Mouse (Mus musculus): ENCODE data around the gene Ovol2. TPM values are rescaled to one million over a fixed set of nuclear protein-coding genes. Genes with fewer than 3 reads are reported as not detected.

The Ovol2 gene
- polyA plus RNA-seq, 1 experiment: 0.97 TPM

DNA sequence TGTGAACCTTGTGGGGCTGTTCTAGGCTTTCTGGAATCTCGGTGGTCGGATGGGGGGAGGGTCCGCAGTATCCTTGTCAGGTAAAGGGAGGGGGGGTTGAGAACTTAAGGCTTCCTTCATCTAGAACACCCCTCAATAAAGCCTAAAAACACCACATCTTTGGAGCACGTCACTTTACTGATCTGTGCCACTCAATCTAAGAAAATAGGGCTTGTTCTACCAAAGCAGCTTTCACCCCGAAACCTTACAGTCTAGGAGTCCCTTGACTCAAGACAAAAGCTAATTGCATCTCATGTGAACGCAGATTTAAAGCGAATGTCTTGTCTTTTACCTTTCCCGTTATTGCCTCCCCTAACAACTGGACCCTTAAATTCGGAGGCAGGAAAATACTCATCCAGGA lies 540 bp upstream of the Ovol2 start:
- H3K4me3 ChIP-seq (replicated peaks; ENCODE audit: control insufficient read depth, low read depth, low read length): no peak overlapping the region
- 9% methylated on average over 9 of the region's 9 CpGs for WGBS
- TF ChIP-seq CTCF (IDR thresholded peaks at IDR 0.05; ENCODE audit: control insufficient read depth, insufficient read depth, low read length) (no peak), POLR2A (IDR thresholded peaks at IDR 0.05; ENCODE audit: borderline replicate concordance, control insufficient read depth, low read depth, low read length) (no peak)
- no peaks in the 10 kb centered on the region for H3K4me1 ChIP-seq (ENCODE audit: control insufficient read depth, insufficient read depth, low read length)
- no peak overlapping the region for H3K27ac ChIP-seq (ENCODE audit: control insufficient read depth, insufficient read depth, low read depth, low read length, poor library complexity)

DNA sequence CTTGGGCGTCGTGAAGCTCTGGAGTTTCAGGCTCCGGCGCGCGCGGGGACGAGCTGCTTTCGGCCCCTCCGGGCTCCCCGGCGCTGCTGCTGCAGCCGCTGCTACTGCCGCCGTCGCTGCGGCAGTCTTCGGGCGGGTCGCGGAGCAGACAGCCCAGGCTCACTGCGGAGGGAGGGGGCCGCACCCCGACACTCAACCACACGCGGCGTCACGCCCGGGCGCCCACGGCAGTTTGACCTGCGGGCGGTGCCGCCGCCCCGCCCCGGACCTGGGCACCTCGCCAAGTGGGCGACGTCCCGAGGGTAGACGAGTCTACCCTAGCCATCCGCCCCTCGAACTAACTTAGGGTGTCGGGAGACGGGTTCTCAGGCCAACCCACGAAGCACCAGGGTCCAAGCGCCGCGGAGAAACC lies 980 bp downstream of the Ovol2 start:
- H3K27ac ChIP-seq (ENCODE audit: control insufficient read depth, insufficient read depth, low read depth, low read length, poor library complexity): peak overlapping the region; percentile 31; the same call in 1 of the 2 replicates
- under 1% methylated on average over 50 of the region's 50 CpGs for WGBS
- H3K4me1 ChIP-seq (ENCODE audit: control insufficient read depth, insufficient read depth, low read length): no peaks in the 10 kb centered on the region
- H3K4me3 ChIP-seq (replicated peaks; ENCODE audit: control insufficient read depth, low read depth, low read length): no peak overlapping the region
- TF ChIP-seq POLR2A (IDR thresholded peaks at IDR 0.05; ENCODE audit: borderline replicate concordance, control insufficient read depth, low read depth, low read length): no peak
- no peak for TF ChIP-seq CTCF (IDR thresholded peaks at IDR 0.05; ENCODE audit: control insufficient read depth, insufficient read depth, low read length)

DNA sequence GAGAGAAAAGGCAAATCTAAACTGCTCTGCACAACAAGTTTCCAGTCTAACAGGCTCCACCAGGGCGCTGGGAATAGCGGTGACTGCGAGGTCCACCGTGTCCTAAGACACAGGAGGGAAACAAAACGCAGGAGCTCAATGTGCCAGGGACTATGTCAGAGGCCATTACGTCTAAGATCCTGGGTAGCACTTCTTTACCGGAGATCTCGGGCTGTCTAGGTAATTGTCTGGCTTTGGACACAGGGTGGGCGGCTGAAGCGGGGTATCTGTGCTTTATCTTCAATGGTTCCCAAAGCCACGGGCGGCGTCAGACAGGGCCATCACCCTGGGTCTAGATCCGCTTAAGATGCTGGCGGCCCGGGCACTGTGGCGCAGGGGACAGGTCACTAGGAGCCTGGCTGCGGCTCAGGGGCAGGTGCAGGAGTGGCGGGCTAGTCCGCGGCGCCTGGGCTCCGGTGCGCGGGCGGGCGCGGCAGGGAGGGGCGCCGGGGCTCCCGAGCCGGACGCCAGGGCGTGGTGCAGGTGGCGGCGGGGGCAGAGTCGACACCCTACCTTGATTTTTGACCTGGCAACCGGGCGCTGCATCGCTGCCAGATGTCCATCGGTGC lies 1.5 kb downstream of the Ovol2 start:
- no peak overlapping the region for H3K27ac ChIP-seq (ENCODE audit: control insufficient read depth, insufficient read depth, low read depth, low read length, poor library complexity)
- H3K4me1 ChIP-seq (ENCODE audit: control insufficient read depth, insufficient read depth, low read length): no peaks in the 10 kb centered on the region
- TF ChIP-seq CTCF (IDR thresholded peaks at IDR 0.05; ENCODE audit: control insufficient read depth, insufficient read depth, low read length) (no peak), POLR2A (IDR thresholded peaks at IDR 0.05; ENCODE audit: borderline replicate concordance, control insufficient read depth, low read depth, low read length) (no peak)
- H3K4me3 ChIP-seq (replicated peaks; ENCODE audit: control insufficient read depth, low read depth, low read length): no peak overlapping the region
- WGBS: 1% methylated on average over 39 of the region's 41 CpGs

GRCm38 (mm10) chr2:144329937-144330336 lies 2.0 kb downstream of the Ovol2 start:
- H3K4me1 ChIP-seq (ENCODE audit: control insufficient read depth, insufficient read depth, low read length): no peaks in the 10 kb centered on the region
- 9% methylated on average over 10 of the region's 10 CpGs for WGBS
- TF ChIP-seq CTCF (IDR thresholded peaks at IDR 0.05; ENCODE audit: control insufficient read depth, insufficient read depth, low read length) (no peak), POLR2A (IDR thresholded peaks at IDR 0.05; ENCODE audit: borderline replicate concordance, control insufficient read depth, low read depth, low read length) (no peak)

DNA sequence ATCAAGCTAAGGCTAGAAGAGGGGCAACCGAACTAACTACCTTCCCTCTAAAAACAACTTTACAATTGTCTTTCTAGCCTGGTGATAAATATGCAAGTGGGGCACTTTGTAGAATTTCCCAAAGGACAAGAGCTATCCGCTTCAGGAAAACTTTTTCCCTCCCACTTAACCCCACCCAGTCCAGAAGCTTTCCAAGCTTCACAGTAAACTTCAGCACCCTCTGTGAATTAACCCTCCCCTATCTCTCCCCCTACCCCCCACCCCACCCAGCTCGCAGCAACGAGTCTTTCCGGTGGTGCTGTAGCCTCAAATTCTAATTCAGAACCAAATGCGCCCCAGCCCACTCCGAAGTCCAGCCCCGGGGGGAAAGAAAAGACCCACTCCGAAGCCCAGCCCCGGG lies 2.5 kb downstream of the Ovol2 start:
- 16% methylated on average over 10 of the region's 10 CpGs for WGBS
- no peak for TF ChIP-seq POLR2A (IDR thresholded peaks at IDR 0.05; ENCODE audit: borderline replicate concordance, control insufficient read depth, low read depth, low read length)
- TF ChIP-seq CTCF (IDR thresholded peaks at IDR 0.05; ENCODE audit: control insufficient read depth, insufficient read depth, low read length): no peak
- H3K4me1 ChIP-seq (ENCODE audit: control insufficient read depth, insufficient read depth, low read length): no peaks in the 10 kb centered on the region
- no peak overlapping the region for H3K4me3 ChIP-seq (replicated peaks; ENCODE audit: control insufficient read depth, low read depth, low read length)
- no peak overlapping the region for H3K27ac ChIP-seq (ENCODE audit: control insufficient read depth, insufficient read depth, low read depth, low read length, poor library complexity)

More at GRCm38 (mm10) chr2:144329937-144330336, 2.0 kb downstream of the Ovol2 start:
- no peak overlapping the region for H3K27ac ChIP-seq (ENCODE audit: control insufficient read depth, insufficient read depth, low read depth, low read length, poor library complexity)
- H3K4me3 ChIP-seq (replicated peaks; ENCODE audit: control insufficient read depth, low read depth, low read length): no peak overlapping the region

DNA sequence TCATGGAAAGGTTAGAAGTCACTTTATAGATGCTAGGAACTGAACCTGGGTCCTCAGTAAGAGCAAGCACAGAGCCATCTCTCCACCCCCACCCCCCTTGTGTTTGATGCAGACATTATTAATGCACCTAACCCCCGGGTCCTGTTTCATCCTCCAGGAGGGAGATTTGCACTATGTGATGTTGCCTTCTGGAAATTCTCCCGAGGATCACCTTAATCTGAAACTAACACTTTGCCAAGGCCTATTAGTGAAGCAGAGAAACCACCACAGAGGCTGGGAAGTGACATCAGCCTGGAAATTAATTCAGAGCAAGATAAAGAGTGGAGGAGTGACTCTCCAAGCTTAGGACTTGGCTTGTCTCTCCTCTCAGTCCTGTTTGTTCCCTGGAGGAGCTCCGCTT lies 7.7 kb downstream of the Ovol2 start:
- WGBS: 68% methylated on average over 3 of the region's 3 CpGs
- Histone ChIP-seq H3K4me1 (ENCODE audit: control insufficient read depth, insufficient read depth, low read length) (no peaks in the 10 kb centered on the region), H3K27ac (ENCODE audit: control insufficient read depth, insufficient read depth, low read depth, low read length, poor library complexity) (no peak overlapping the region), H3K4me3 (replicated peaks; ENCODE audit: control insufficient read depth, low read depth, low read length) (no peak overlapping the region)
- TF ChIP-seq CTCF (IDR thresholded peaks at IDR 0.05; ENCODE audit: control insufficient read depth, insufficient read depth, low read length): no peak
- TF ChIP-seq POLR2A (IDR thresholded peaks at IDR 0.05; ENCODE audit: borderline replicate concordance, control insufficient read depth, low read depth, low read length): no peak

DNA sequence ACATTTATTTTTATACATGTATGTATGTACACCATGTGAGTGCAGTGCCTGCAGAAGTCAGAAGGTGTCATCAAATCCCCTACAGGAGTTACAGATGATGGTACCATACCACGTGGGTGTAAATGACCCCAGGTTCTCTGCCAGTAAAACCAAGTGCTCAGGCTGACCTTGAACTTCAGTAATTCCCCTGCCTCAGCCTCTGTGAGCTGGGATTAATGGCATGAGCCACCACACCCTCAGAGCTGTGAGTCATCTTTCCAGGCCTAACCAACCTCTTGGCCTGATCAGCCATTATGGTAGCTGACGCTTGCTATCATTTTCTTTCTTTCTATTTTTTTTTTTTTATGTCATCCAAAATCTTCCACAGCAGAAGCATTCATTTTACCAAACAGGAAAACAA lies 20.6 kb downstream of the Ovol2 start:
- no peaks in the 10 kb centered on the region; the same call in 1 of the 2 replicates for H3K4me1 ChIP-seq (ENCODE audit: control insufficient read depth, insufficient read depth, low read length)
- H3K27ac ChIP-seq (ENCODE audit: control insufficient read depth, insufficient read depth, low read depth, low read length, poor library complexity): no peak overlapping the region
- WGBS: 82% methylated on average over 2 of the region's 2 CpGs
- no peak overlapping the region for H3K4me3 ChIP-seq (replicated peaks; ENCODE audit: control insufficient read depth, low read depth, low read length)
- TF ChIP-seq POLR2A (IDR thresholded peaks at IDR 0.05; ENCODE audit: borderline replicate concordance, control insufficient read depth, low read depth, low read length) (no peak), CTCF (IDR thresholded peaks at IDR 0.05; ENCODE audit: control insufficient read depth, insufficient read depth, low read length) (no peak)

DNA sequence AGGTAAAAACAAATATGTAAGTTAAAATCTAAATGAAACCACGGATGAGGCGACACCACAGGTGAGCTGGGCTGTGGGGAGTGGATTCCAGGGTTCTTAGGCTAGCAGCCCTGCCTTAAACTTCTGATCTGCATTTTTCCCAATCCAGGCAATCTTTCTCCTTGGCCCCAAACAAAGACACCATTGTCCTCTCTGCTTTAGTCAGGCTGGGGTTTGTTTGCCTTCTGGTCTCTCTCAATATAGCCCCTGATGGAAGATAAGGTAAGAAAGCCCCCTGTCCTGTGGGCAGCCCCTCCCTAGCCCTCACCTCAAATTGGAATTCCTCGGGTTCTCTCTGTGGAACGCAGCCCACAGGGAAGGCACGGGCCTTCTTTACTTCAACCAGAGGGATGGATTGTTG lies 21.7 kb downstream of the Ovol2 start:
- Histone ChIP-seq H3K4me1 (ENCODE audit: control insufficient read depth, insufficient read depth, low read length) (no peaks in the 10 kb centered on the region; the same call in 1 of the 2 replicates), H3K27ac (ENCODE audit: control insufficient read depth, insufficient read depth, low read depth, low read length, poor library complexity) (no peak overlapping the region), H3K4me3 (replicated peaks; ENCODE audit: control insufficient read depth, low read depth, low read length) (no peak overlapping the region)
- 72% methylated on average over 5 of the region's 5 CpGs for WGBS
- TF ChIP-seq POLR2A (IDR thresholded peaks at IDR 0.05; ENCODE audit: borderline replicate concordance, control insufficient read depth, low read depth, low read length): no peak
- TF ChIP-seq CTCF (IDR thresholded peaks at IDR 0.05; ENCODE audit: control insufficient read depth, insufficient read depth, low read length): no peak

DNA sequence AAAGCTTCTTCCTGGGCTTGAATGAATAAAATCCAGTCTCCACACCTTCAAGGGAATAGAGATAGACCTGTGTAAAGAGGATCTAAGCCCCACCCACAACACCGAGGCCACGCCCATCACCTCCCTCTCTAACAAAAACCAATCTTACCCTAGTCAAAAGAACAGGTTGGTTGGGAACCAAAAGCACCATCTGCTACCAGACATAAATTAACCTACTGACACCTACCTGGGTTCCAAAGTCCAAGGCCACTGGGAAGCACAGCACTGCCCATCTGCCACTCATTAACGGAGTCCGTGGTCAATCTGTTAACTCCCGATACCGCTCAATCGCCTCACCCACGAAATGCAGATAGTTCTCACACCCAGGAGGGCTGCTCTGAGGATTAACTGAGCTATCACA lies 23.4 kb downstream of the Ovol2 start:
- TF ChIP-seq POLR2A (IDR thresholded peaks at IDR 0.05; ENCODE audit: borderline replicate concordance, control insufficient read depth, low read depth, low read length): no peak
- no peak for TF ChIP-seq CTCF (IDR thresholded peaks at IDR 0.05; ENCODE audit: control insufficient read depth, insufficient read depth, low read length)
- Histone ChIP-seq H3K4me1 (ENCODE audit: control insufficient read depth, insufficient read depth, low read length) (no peaks in the 10 kb centered on the region; the same call in 1 of the 2 replicates), H3K27ac (ENCODE audit: control insufficient read depth, insufficient read depth, low read depth, low read length, poor library complexity) (no peak overlapping the region), H3K4me3 (replicated peaks; ENCODE audit: control insufficient read depth, low read depth, low read length) (no peak overlapping the region)
- WGBS: 81% methylated on average over 8 of the region's 8 CpGs

Data from bone marrow, adult 2 months (tissue).